Mouse (Mus musculus): ENCODE measurements at regions not wholly inside any gene's neighbourhood (a gene's known extent, or its start where the extent isn't known, plus 50 kb on each side); places are given as distances from the start of the nearest gene placed in this dataset.
"Not testable (repeated sequence)": the region's sequence is repeated elsewhere in the genome, so short reads cannot be mapped to it uniquely, and the experiment has no call there.

- Histone ChIP-seq H3K79me2 (ENCODE audit: control insufficient read depth, insufficient read depth) (no peaks in the 10 kb centered on the region), H3K79me3 (ENCODE audit: low read depth) (no peaks in the 10 kb centered on the region), H3K4me3 (ENCODE audit: insufficient read depth, poor library complexity, severe bottlenecking) (no peak overlapping the region), H3K36me3 (ENCODE audit: control insufficient read depth, insufficient read depth) (no peaks in the 10 kb centered on the region), H3ac (ENCODE audit: control insufficient read depth, insufficient read length, low read depth) (no peak overlapping the region), H3K27me3 (ENCODE audit: control insufficient read depth, insufficient read depth, insufficient read length) (no peaks in the 10 kb centered on the region)
- TF ChIP-seq USF1 (IDR thresholded peaks at IDR 0.05; ENCODE audit: low read depth), result no peak
- no peak for TF ChIP-seq CTCF (IDR thresholded peaks at IDR 0.05; ENCODE audit: control insufficient read depth, insufficient read depth, insufficient read length)
- no peak for TF ChIP-seq CEBPB (IDR thresholded peaks at IDR 0.05; ENCODE audit: low read depth)
- TF ChIP-seq FOSL1 (IDR thresholded peaks at IDR 0.05; ENCODE audit: insufficient read depth, low read length, poor library complexity, severe bottlenecking), result no peak
- TF ChIP-seq MYOD1 (IDR thresholded peaks at IDR 0.05; ENCODE audit: control insufficient read depth, insufficient read length, low read depth), result no peak
- no peak for TF ChIP-seq MAX (IDR thresholded peaks at IDR 0.05)
- no peak for TF ChIP-seq MYOG (IDR thresholded peaks at IDR 0.05; ENCODE audit: control insufficient read depth, extremely low read depth, insufficient read length)
These were observed 366.0 kb downstream of the Fut8 start for GRCm38 (mm10) chr12:77603832-77604501.

- Histone ChIP-seq H3K36me3 (ENCODE audit: control insufficient read depth, insufficient read depth) (no peaks in the 10 kb centered on the region), H3K27me3 (ENCODE audit: control insufficient read depth, insufficient read depth, insufficient read length) (no peaks in the 10 kb centered on the region), H3ac (ENCODE audit: control insufficient read depth, insufficient read length, low read depth) (no peak overlapping the region), H3K4me3 (ENCODE audit: insufficient read depth, poor library complexity, severe bottlenecking) (no peak overlapping the region), H3K79me2 (ENCODE audit: control insufficient read depth, insufficient read depth) (no peaks in the 10 kb centered on the region), H3K79me3 (ENCODE audit: low read depth) (no peaks in the 10 kb centered on the region)
- TF ChIP-seq CEBPB (IDR thresholded peaks at IDR 0.05; ENCODE audit: low read depth) (no peak), CTCF (IDR thresholded peaks at IDR 0.05; ENCODE audit: control insufficient read depth, insufficient read depth, insufficient read length) (no peak), MYOD1 (IDR thresholded peaks at IDR 0.05; ENCODE audit: control insufficient read depth, insufficient read length, low read depth) (no peak), MAX (IDR thresholded peaks at IDR 0.05) (no peak), MYOG (IDR thresholded peaks at IDR 0.05; ENCODE audit: control insufficient read depth, extremely low read depth, insufficient read length) (no peak), USF1 (IDR thresholded peaks at IDR 0.05; ENCODE audit: low read depth) (no peak), FOSL1 (IDR thresholded peaks at IDR 0.05; ENCODE audit: insufficient read depth, low read length, poor library complexity, severe bottlenecking) (no peak)
These were observed 379.6 kb downstream of the Fut8 start for GRCm38 (mm10) chr12:77617552-77617951.

GRCm38 (mm10) chr12:77622243-77622642 is 384.3 kb downstream of the Fut8 start:
- Histone ChIP-seq H3K27me3 (ENCODE audit: control insufficient read depth, insufficient read depth, insufficient read length) (no peaks in the 10 kb centered on the region), H3K79me2 (ENCODE audit: control insufficient read depth, insufficient read depth) (no peaks in the 10 kb centered on the region), H3K4me3 (ENCODE audit: insufficient read depth, poor library complexity, severe bottlenecking) (no peak overlapping the region), H3K79me3 (ENCODE audit: low read depth) (no peaks in the 10 kb centered on the region), H3K36me3 (ENCODE audit: control insufficient read depth, insufficient read depth) (no peaks in the 10 kb centered on the region), H3ac (ENCODE audit: control insufficient read depth, insufficient read length, low read depth) (no peak overlapping the region)
- no peak for TF ChIP-seq MYOG (IDR thresholded peaks at IDR 0.05; ENCODE audit: control insufficient read depth, extremely low read depth, insufficient read length)
- TF ChIP-seq CTCF (IDR thresholded peaks at IDR 0.05; ENCODE audit: control insufficient read depth, insufficient read depth, insufficient read length), result no peak
- no peak for TF ChIP-seq MYOD1 (IDR thresholded peaks at IDR 0.05; ENCODE audit: control insufficient read depth, insufficient read length, low read depth)
- no peak for TF ChIP-seq USF1 (IDR thresholded peaks at IDR 0.05; ENCODE audit: low read depth)
- no peak for TF ChIP-seq FOSL1 (IDR thresholded peaks at IDR 0.05; ENCODE audit: insufficient read depth, low read length, poor library complexity, severe bottlenecking)
- no peak for TF ChIP-seq MAX (IDR thresholded peaks at IDR 0.05)
- no peak for TF ChIP-seq CEBPB (IDR thresholded peaks at IDR 0.05; ENCODE audit: low read depth)

- not testable (repeated sequence) for H3K4me3 ChIP-seq (ENCODE audit: insufficient read depth, poor library complexity, severe bottlenecking); H3K79me2 ChIP-seq (ENCODE audit: control insufficient read depth, insufficient read depth); H3ac ChIP-seq (ENCODE audit: control insufficient read depth, insufficient read length, low read depth); H3K27me3 ChIP-seq (ENCODE audit: control insufficient read depth, insufficient read depth, insufficient read length); H3K79me3 ChIP-seq (ENCODE audit: low read depth); H3K36me3 ChIP-seq (ENCODE audit: control insufficient read depth, insufficient read depth)
These were observed 386.4 kb downstream of the Fut8 start for GRCm38 (mm10) chr12:77624323-77624722.

GRCm38 (mm10) chr12:77628358-77628850 is 390.5 kb downstream of the Fut8 start:
- TF ChIP-seq FOSL1 (IDR thresholded peaks at IDR 0.05; ENCODE audit: insufficient read depth, low read length, poor library complexity, severe bottlenecking) (no peak), MAX (IDR thresholded peaks at IDR 0.05) (no peak), MYOD1 (IDR thresholded peaks at IDR 0.05; ENCODE audit: control insufficient read depth, insufficient read length, low read depth) (no peak), USF1 (IDR thresholded peaks at IDR 0.05; ENCODE audit: low read depth) (no peak), MYOG (IDR thresholded peaks at IDR 0.05; ENCODE audit: control insufficient read depth, extremely low read depth, insufficient read length) (no peak), CTCF (IDR thresholded peaks at IDR 0.05; ENCODE audit: control insufficient read depth, insufficient read depth, insufficient read length) (no peak), CEBPB (IDR thresholded peaks at IDR 0.05; ENCODE audit: low read depth) (no peak)
- Histone ChIP-seq H3K79me2 (ENCODE audit: control insufficient read depth, insufficient read depth) (no peaks in the 10 kb centered on the region), H3K36me3 (ENCODE audit: control insufficient read depth, insufficient read depth) (no peaks in the 10 kb centered on the region), H3ac (ENCODE audit: control insufficient read depth, insufficient read length, low read depth) (no peak overlapping the region), H3K4me3 (ENCODE audit: insufficient read depth, poor library complexity, severe bottlenecking) (no peak overlapping the region), H3K79me3 (ENCODE audit: low read depth) (no peaks in the 10 kb centered on the region), H3K27me3 (ENCODE audit: control insufficient read depth, insufficient read depth, insufficient read length) (no peaks in the 10 kb centered on the region)
